9 mouse cellular contexts compared by ENCODE assay signal in the genomic region with DNA sequence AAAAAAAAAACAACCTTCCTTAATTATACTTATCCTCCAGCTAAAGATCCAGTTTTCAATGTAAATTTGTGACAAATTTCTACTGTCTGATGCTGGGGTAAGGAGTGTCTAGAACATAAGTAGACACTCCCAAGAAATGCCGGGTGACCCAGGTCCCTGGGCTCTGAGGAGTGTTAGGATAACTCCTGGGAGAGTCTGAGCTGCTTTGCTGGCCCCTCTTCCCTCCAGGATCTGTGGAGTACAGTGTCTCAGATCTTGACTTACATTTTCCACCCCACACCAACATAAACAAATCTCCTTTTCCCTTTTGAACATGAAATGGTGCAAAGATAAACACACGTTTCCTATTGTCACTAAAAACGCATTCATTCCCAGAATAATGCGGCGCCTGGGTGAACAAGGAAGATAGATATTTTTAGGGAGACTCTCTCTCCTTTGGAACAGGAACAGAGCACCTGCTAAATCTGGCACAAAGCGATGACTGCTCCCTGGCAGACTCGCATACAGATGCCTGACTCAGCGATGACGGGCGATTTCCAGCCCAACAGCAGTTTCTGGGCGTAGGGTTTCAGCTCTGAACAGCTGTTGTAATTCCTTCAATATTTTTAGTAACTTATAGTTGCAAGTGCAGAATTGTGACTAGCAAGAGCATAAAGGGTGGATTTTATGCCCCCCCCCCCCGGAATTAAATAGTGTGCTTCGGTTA.
DNase-seq lines count a peak whose midpoint lies in the region; ATAC-seq lines count a peak whose summit lies in the region.
"Had no signal": no experiment of that assay in that cellular context is flagged by ENCODE, and none has a peak within 500 bp of the region (broad histone marks: within the 10 kb centered on the region; RNA-seq: fewer than 3 reads in every experiment).

No protein-coding gene starts in this region.

- no peaks in the 10 kb centered on the region for H3K9me3 ChIP-seq in forebrain, embryonic 13.5 days (replicated peaks)
- no peaks in the 10 kb centered on the region for H3K9me3 ChIP-seq in forebrain, embryonic 11.5 days (ENCODE audit: control insufficient read depth, low read length)
- no peaks in the 10 kb centered on the region for H3K9me3 ChIP-seq in lung, embryonic 16.5 days (ENCODE audit: control insufficient read depth, low read length)
- H3K9me3 ChIP-seq: neural tube, embryonic 13.5 days had no signal

- no peak overlapping the region for H3K4me3 ChIP-seq in forebrain, embryonic 13.5 days
- H3K4me3 ChIP-seq in forebrain, embryonic 11.5 days (ENCODE audit: low read depth, low read length) = no peak overlapping the region
- H3K4me3 ChIP-seq in lung, embryonic 16.5 days (ENCODE audit: low read length) = no peak overlapping the region
- H3K4me3 ChIP-seq: neural tube, embryonic 13.5 days had no signal

- no peaks in the 10 kb centered on the region for H3K36me3 ChIP-seq in forebrain, embryonic 13.5 days (ENCODE audit: poor library complexity, severe bottlenecking)
- H3K36me3 ChIP-seq in forebrain, embryonic 11.5 days (ENCODE audit: control insufficient read depth, insufficient read depth, low read length) = no peaks in the 10 kb centered on the region
- H3K36me3 ChIP-seq in lung, embryonic 16.5 days (ENCODE audit: control insufficient read depth, insufficient read depth, low read length) = no peaks in the 10 kb centered on the region
- H3K36me3 ChIP-seq: neural tube, embryonic 13.5 days had no signal

- DNase-seq in forebrain, embryonic 11.5 days (ENCODE audit: low spot score) = no peak
- peak; percentile 18 for DNase-seq in Muller cell, postnatal 12 days (ENCODE audit: inconsistent ontology term)
- DNase-seq in frontal cortex, postnatal 10 days (ENCODE audit: low spot score in 2 of 2) = peak; percentile 60 to 62
- DNase-seq in heart, postnatal 25 days (ENCODE audit: low spot score) = peak; percentile 31
- no peak for DNase-seq in T-cell, adult 2 months (ENCODE audit: low spot score)
- DNase-seq in ovary, postnatal 36 days (ENCODE audit: low spot score) = no peak

- intact Hi-C loops in heart, postnatal 25 days (cut with DNase I) = no loop called here

- H3K27me3 ChIP-seq in forebrain, embryonic 13.5 days = no peaks in the 10 kb centered on the region
- H3K27me3 ChIP-seq in forebrain, embryonic 11.5 days (ENCODE audit: control insufficient read depth, insufficient read depth, low read length) = no peaks in the 10 kb centered on the region
- H3K27me3 ChIP-seq in lung, embryonic 16.5 days (ENCODE audit: control insufficient read depth, insufficient read depth, low read depth, low read length) = no peaks in the 10 kb centered on the region
- H3K27me3 ChIP-seq: neural tube, embryonic 13.5 days had no signal

- H3K4me2 ChIP-seq in forebrain, embryonic 13.5 days = no peak overlapping the region
- H3K4me2 ChIP-seq in forebrain, embryonic 11.5 days (ENCODE audit: low read depth, low read length, severe bottlenecking) = no peak overlapping the region
- no peak overlapping the region for H3K4me2 ChIP-seq in lung, embryonic 16.5 days (ENCODE audit: low read depth, low read length)
- H3K4me2 ChIP-seq: neural tube, embryonic 13.5 days had no signal

- H3K27ac ChIP-seq in forebrain, embryonic 13.5 days = no peak overlapping the region
- no peak overlapping the region for H3K27ac ChIP-seq in forebrain, embryonic 11.5 days (ENCODE audit: low read depth, low read length)
- H3K27ac ChIP-seq in lung, embryonic 16.5 days (ENCODE audit: low read length) = no peak overlapping the region
- H3K27ac ChIP-seq: neural tube, embryonic 13.5 days had no signal

- H3K4me1 ChIP-seq in forebrain, embryonic 13.5 days = peaks cover 11% of the 10 kb centered on the region
- no peaks in the 10 kb centered on the region for H3K4me1 ChIP-seq in forebrain, embryonic 11.5 days (replicated peaks; ENCODE audit: control insufficient read depth, insufficient read depth, low read length)
- H3K4me1 ChIP-seq in lung, embryonic 16.5 days (replicated peaks; ENCODE audit: control insufficient read depth, insufficient read depth, low read length) = peaks cover 3% of the 10 kb centered on the region

- ATAC-seq in forebrain, embryonic 13.5 days = peak; percentile 83; the same call in 1 of the 2 replicates
- ATAC-seq in forebrain, embryonic 11.5 days (replicated peaks; ENCODE audit: low FRiP score) = no peak
- ATAC-seq in lung, embryonic 16.5 days (ENCODE audit: low read depth) = peak; percentile 81

- H3K9ac ChIP-seq in forebrain, embryonic 13.5 days = no peak overlapping the region
- H3K9ac ChIP-seq in forebrain, embryonic 11.5 days (ENCODE audit: low read length) = no peak overlapping the region
- no peak overlapping the region for H3K9ac ChIP-seq in lung, embryonic 16.5 days (ENCODE audit: low read length)
- H3K9ac ChIP-seq: neural tube, embryonic 13.5 days had no signal

- WGBS in forebrain, embryonic 13.5 days = 78% methylated on average over 13 of the region's 13 CpGs
- WGBS in forebrain, embryonic 11.5 days = 88% methylated on average over 13 of the region's 13 CpGs
- 28% methylated on average over 13 of the region's 13 CpGs for WGBS in lung, embryonic 16.5 days

Comparison
In these comparisons a context has a peak if more than half of its experiments do, and no peak if none do; other contexts are left out.
1. DNase-seq: peak in Muller cell, postnatal 12 days (single experiment), frontal cortex, postnatal 10 days (2 of 2) and heart, postnatal 25 days (single experiment); none in forebrain, embryonic 11.5 days (single experiment), T-cell, adult 2 months (single experiment) and ovary, postnatal 36 days (single experiment).